ENCODE assay signal across 26 mouse cellular contexts in the genomic region with DNA sequence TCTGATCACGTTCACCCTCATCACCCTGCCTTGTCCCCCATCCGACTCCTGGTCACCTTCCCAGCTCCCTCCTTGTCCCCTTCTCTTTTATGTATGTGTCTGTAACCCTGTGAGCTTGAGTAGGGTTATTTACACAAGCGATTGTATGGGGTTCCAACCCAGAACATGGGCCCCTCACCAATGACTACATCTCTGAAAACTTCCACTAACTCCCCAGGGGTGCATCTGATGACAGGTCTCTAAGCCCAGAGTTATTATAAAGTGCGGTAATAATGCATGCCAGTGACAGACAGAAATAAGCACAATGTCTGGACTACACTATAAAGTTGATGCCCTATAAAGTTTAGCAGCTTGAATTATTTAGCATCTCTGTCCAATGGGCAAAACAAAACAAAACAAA. TPM values are rescaled to one million over a fixed set of nuclear protein-coding genes. Genes with fewer than 3 reads are reported as not detected.
"Had no signal": no experiment of that assay in that cellular context is flagged by ENCODE, and none has a peak within 500 bp of the region (broad histone marks: within the 10 kb centered on the region; RNA-seq: fewer than 3 reads in every experiment).

No protein-coding gene starts in this region.

- H3K27me3 ChIP-seq: kidney, embryonic 15.5 days; limb, embryonic 12.5 days; lung, embryonic 15.5 days; midbrain, embryonic 13.5 days; neural tube, embryonic 13.5 days; stomach, embryonic 15.5 days had no signal

- H3K9me3 ChIP-seq: kidney, embryonic 15.5 days; limb, embryonic 12.5 days; liver, embryonic 12.5 days; liver, embryonic 15.5 days; lung, embryonic 15.5 days; midbrain, embryonic 10.5 days; midbrain, embryonic 13.5 days; neural tube, embryonic 13.5 days; stomach, embryonic 15.5 days had no signal

- H3K9ac ChIP-seq: kidney, embryonic 15.5 days; limb, embryonic 12.5 days; liver, embryonic 12.5 days; liver, embryonic 15.5 days; lung, embryonic 15.5 days; midbrain, embryonic 13.5 days; neural tube, embryonic 13.5 days; stomach, embryonic 15.5 days had no signal

- H3K36me3 ChIP-seq: stomach, embryonic 15.5 days had no signal

- H3K4me3 ChIP-seq: kidney, embryonic 15.5 days; left cerebral cortex, adult 2 months; limb, embryonic 12.5 days; liver, embryonic 12.5 days; liver, embryonic 15.5 days; lung, embryonic 15.5 days; megakaryocyte, embryonic 14.5 days; midbrain, embryonic 10.5 days; midbrain, embryonic 13.5 days; myocyte; neural tube, embryonic 13.5 days; stomach, embryonic 15.5 days had no signal

- DNase-seq: kidney, postnatal 14 days; kidney, postnatal 4 days; layer of hippocampus, adult 9-11 months; layer of hippocampus, postnatal 36 days; liver; lung, adult 18-20 months; lung, postnatal 10 days; lung, postnatal 36 days; retina, postnatal 1 day; right cerebral cortex, postnatal 25 days; spleen, adult 18-20 months; thymus, postnatal 25 days had no signal

- H3K4me1 ChIP-seq: midbrain, embryonic 13.5 days had no signal

- ATAC-seq: liver, embryonic 12.5 days; midbrain, embryonic 13.5 days; midbrain, embryonic 16.5 days had no signal

- H3K27ac ChIP-seq: kidney, embryonic 15.5 days; liver, embryonic 12.5 days; liver, embryonic 15.5 days; midbrain, embryonic 10.5 days; midbrain, embryonic 13.5 days; neural tube, embryonic 13.5 days; stomach, embryonic 15.5 days had no signal

- H3K4me2 ChIP-seq: limb, embryonic 12.5 days; liver, embryonic 12.5 days; liver, embryonic 15.5 days; lung, embryonic 15.5 days; midbrain, embryonic 13.5 days; neural tube, embryonic 13.5 days; stomach, embryonic 15.5 days had no signal

RNA-seq across cellular contexts. Expression of a gene that starts 40.7 kb away (rescaled TPM):
- total RNA-seq: monocyte, adult 5-6 weeks had no signal
